Mouse (Mus musculus) embryonic facial prominence, embryonic 11.5 days (tissue): ENCODE measurements around the gene Fh1. TPM values are rescaled to one million over a fixed set of nuclear protein-coding genes. Genes with fewer than 3 reads are reported as not detected.

Experiments used
- ATAC-seq: fragments of 200-750 bp; cut with Nextera tagmentation; replicated peaks from 2 replicates; pipeline ENCODE4 v1.8.0; 2017; ENCODE audit warnings: low read depth; ENCODE audit not compliant: insufficient number of reproducible peaks, low FRiP score, low TSS enrichment
- DNase-seq: peaks from one replicate; pipeline ENCODE4 v3.0.0-alpha.2; 2015; ENCODE audit warnings: low spot score
- H3K27ac ChIP-seq: fragments of 300-500 bp; sonication (generic); replicated peaks from 2 replicates; pipeline ENCODE4 v1.5.1; 2014; ENCODE audit warnings: mild to moderate bottlenecking, low read depth, low read length, control low read depth
- H3K27me3 ChIP-seq: fragments of 300-500 bp; sonication (generic); 2 replicates; pipeline ENCODE4 v1.6.1; 2014; ENCODE audit warnings: mild to moderate bottlenecking, low read length, moderate library complexity, mixed read lengths; ENCODE audit not compliant: control insufficient read depth, insufficient read depth
- H3K36me3 ChIP-seq: fragments of 300-500 bp; sonication (generic); replicated peaks from 2 replicates; pipeline ENCODE4 v1.6.1; 2014; ENCODE audit warnings: low read depth, mild to moderate bottlenecking, low read length, moderate library complexity, mixed read lengths; ENCODE audit not compliant: control insufficient read depth, insufficient read depth
- H3K4me1 ChIP-seq: fragments of 300-500 bp; sonication (generic); 2 replicates; pipeline ENCODE4 v1.6.1; 2014; ENCODE audit warnings: low read length, mixed read lengths; ENCODE audit not compliant: control insufficient read depth, insufficient read depth
- H3K4me2 ChIP-seq: fragments of 300-500 bp; sonication (generic); 2 replicates; pipeline ENCODE4 v1.6.1; 2014; ENCODE audit warnings: low read depth, mild to moderate bottlenecking, control low read depth, low read length, moderate library complexity
- H3K4me3 ChIP-seq: fragments of 300-500 bp; sonication (generic); 2 replicates; pipeline ENCODE4 v1.5.1; 2014; ENCODE audit warnings: low read depth, low read length, control low read depth
- H3K9ac ChIP-seq: fragments of 300-500 bp; sonication (generic); replicated peaks from 2 replicates; pipeline ENCODE4 v1.6.1; 2014; ENCODE audit warnings: mild to moderate bottlenecking, control low read depth, low read length
- H3K9me3 ChIP-seq: fragments of 300-500 bp; sonication (generic); replicated peaks from 2 replicates; pipeline ENCODE4 v1.6.1; 2016; ENCODE audit warnings: mild to moderate bottlenecking, low read length, inconsistent platforms, mixed read lengths; ENCODE audit not compliant: control insufficient read depth
- WGBS: fragments of 180-500 bp; shearing (Covaris S2); extraction: QIAGEN DNeasy Blood & Tissue Kit; methylation state at CpG from one replicate; pipeline ENCODE4 v1.1.7; 2014; 5-methylcytosine and 5-hydroxymethylcytosine counted together
- polyA plus RNA-seq: library from polyadenylated mRNA; unstranded; fragments of >200 nt; fragmentation: Nextera tagmentation; extraction: Ambion mirVana; gene quantifications from 2 replicates; pipeline ENCODE4 v1.2.1, GENCODE M21; 2014

The Fh1 gene
- polyA plus RNA-seq, 1 experiment from 2014 or later: 106 TPM

- H3K4me1 ChIP-seq: no peaks in the 10 kb centered on the region
- H3K4me3 ChIP-seq: no peak overlapping the region
- H3K27ac ChIP-seq: no peak overlapping the region
- H3K9ac ChIP-seq: no peak overlapping the region
- H3K36me3 ChIP-seq: no peaks in the 10 kb centered on the region
- H3K4me2 ChIP-seq: no peak overlapping the region
- no peaks in the 10 kb centered on the region for H3K27me3 ChIP-seq
- ATAC-seq (no peak), DNase-seq (no peak)
- WGBS: 75% methylated on average over 1 of the region's 1 CpGs
- no peaks in the 10 kb centered on the region for H3K9me3 ChIP-seq
Measured at GRCm38 (mm10) chr1:175554641-175555040, 70.8 kb downstream of the Fh1 start.

DNA sequence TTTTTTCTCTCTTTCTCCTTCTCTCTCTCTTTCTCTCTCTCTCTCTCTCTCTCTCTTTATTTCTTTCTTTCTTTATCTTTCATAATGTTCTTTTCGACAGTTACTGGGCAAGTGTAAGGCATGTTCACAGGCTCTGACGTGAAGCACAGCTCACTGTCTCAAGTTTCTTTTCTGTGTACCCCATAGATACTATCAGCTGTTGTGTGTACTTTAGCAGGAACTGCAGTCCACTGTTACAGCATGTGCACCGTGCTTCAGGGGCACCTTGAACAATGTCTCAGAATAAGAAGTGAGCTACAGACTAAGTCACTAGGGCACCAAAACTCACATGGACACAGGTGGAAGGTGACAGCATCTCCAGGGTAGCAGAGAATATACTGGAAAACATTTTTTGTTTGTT is 73.0 kb downstream of the Fh1 start:
- 66% methylated on average over 3 of the region's 3 CpGs for whole genome bisulfite sequencing
- no peak overlapping the region for H3K4me2 ChIP-seq
- H3K9me3 ChIP-seq: no peaks in the 10 kb centered on the region
- no peak overlapping the region for H3K9ac ChIP-seq
- no peak overlapping the region for H3K4me3 ChIP-seq
- H3K4me1 ChIP-seq: no peaks in the 10 kb centered on the region
- H3K27ac ChIP-seq: no peak overlapping the region
- ATAC-seq: no peak
- no peaks in the 10 kb centered on the region for H3K27me3 ChIP-seq
- H3K36me3 ChIP-seq: no peaks in the 10 kb centered on the region
- DNase-seq: no peak

DNA sequence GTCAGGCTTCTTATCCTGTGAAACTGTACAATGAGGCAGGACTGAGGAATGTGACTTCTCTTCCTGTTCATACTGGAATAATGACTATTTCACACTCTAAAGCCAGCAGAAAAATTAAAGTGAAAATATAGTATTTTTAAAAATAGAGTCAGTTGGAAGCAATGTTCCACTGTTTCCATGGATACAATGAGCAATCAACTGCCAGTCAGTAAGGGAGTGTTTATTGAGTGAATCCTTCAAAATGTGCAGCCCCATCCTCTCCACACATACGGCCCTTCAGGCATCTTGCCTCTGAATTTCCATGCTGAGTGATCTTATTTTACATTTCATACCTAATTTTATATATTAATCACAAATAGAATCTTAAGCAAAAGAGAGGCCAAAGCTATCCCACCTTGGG is 74.8 kb downstream of the Fh1 start:
- Histone ChIP-seq H3K36me3 (no peaks in the 10 kb centered on the region), H3K9me3 (no peaks in the 10 kb centered on the region), H3K27me3 (no peaks in the 10 kb centered on the region), H3K27ac (no peak overlapping the region), H3K4me1 (no peaks in the 10 kb centered on the region), H3K4me2 (no peak overlapping the region), H3K4me3 (no peak overlapping the region), H3K9ac (no peak overlapping the region)
- no peak for DNase-seq
- 90% methylated on average over 1 of the region's 1 CpGs for WGBS
- ATAC-seq: no peak

Other genes starting within 250 kb of the Fh1 start
- gene Rgs7, start 133.1 kb downstream of the Fh1 start, polyA plus RNA-seq: 2.6 and 2.8 TPM in 2 replicates
- 0.08 and 0.21 TPM in 2 replicates for gene Kmo, start 5.3 kb downstream of the Fh1 start, polyA plus RNA-seq
- 9.5 and 11.3 TPM in 2 replicates for gene Opn3, start 67.1 kb upstream of the Fh1 start, polyA plus RNA-seq
- 5.1 and 5.4 TPM in 2 replicates for gene Chml, start 67.3 kb upstream of the Fh1 start, polyA plus RNA-seq
- not detected in 2 replicates for gene Wdr64, start 73.0 kb upstream of the Fh1 start, polyA plus RNA-seq